Mouse (Mus musculus) cerebellum, adult 11 months (tissue): ENCODE results near the gene B230307C23Rik.
A peak's percentile ranks its signal among the peaks of the same experiment; 100 is the strongest.
"Not testable (repeated sequence)": the region's sequence is repeated elsewhere in the genome, so short reads cannot be mapped to it uniquely, and the experiment has no call there.

Source experiments
- DNase-seq: peaks from one replicate; pipeline ENCODE4 v3.0.0; 2022

B230307C23Rik gene

GRCm38 (mm10) chr16:97996616-97997382 is at the start of gene B230307C23Rik:
Gene B230307C23Rik, plus strand, starts transcription at chr16:97997315.
- DNase-seq: peak; percentile 67

- no peak for DNase-seq
Observed at GRCm38 (mm10) chr16:97948836-97949235, 48.3 kb upstream of the B230307C23Rik start.

- no peak for DNase-seq
Observed at GRCm38 (mm10) chr16:97950061-97950460, 47.1 kb upstream of the B230307C23Rik start.

- DNase-seq: no peak
Observed at GRCm38 (mm10) chr16:97952371-97952770, 44.7 kb upstream of the B230307C23Rik start.

- no peak for DNase-seq
Observed at GRCm38 (mm10) chr16:97952801-97953200, 44.3 kb upstream of the B230307C23Rik start.

- no peak for DNase-seq
Observed at GRCm38 (mm10) chr16:97953300-97953699, 43.8 kb upstream of the B230307C23Rik start.

- DNase-seq: no peak
Observed at GRCm38 (mm10) chr16:97956011-97956410, 41.1 kb upstream of the B230307C23Rik start.

- DNase-seq: no peak
Observed at GRCm38 (mm10) chr16:97957626-97958025, 39.5 kb upstream of the B230307C23Rik start.

GRCm38 (mm10) chr16:97958401-97958973 is 38.6 kb upstream of the B230307C23Rik start:
- DNase-seq: no peak

GRCm38 (mm10) chr16:97960348-97960747 is 36.8 kb upstream of the B230307C23Rik start:
- no peak for DNase-seq

GRCm38 (mm10) chr16:97961381-97962150 is 35.5 kb upstream of the B230307C23Rik start:
- no peak for DNase-seq

- DNase-seq: peak; percentile 98
Observed at GRCm38 (mm10) chr16:97962151-97962948, 34.8 kb upstream of the B230307C23Rik start, which contains the start of the genes C2cd2 and Zbtb21. Gene C2cd2, minus strand, starts transcription at chr16:97962598. Gene Zbtb21, minus strand, starts transcription at chr16:97962622.

GRCm38 (mm10) chr16:97963956-97964540 is 33.1 kb upstream of the B230307C23Rik start:
- DNase-seq: no peak

- no peak for DNase-seq
Observed at GRCm38 (mm10) chr16:97977277-97977676, 19.8 kb upstream of the B230307C23Rik start.

- DNase-seq: no peak
Observed at GRCm38 (mm10) chr16:97977722-97978121, 19.4 kb upstream of the B230307C23Rik start.

- no peak for DNase-seq
Observed at GRCm38 (mm10) chr16:97981362-97981761, 15.8 kb upstream of the B230307C23Rik start.

- no peak for DNase-seq
Observed at GRCm38 (mm10) chr16:97984589-97984988, 12.5 kb upstream of the B230307C23Rik start.

GRCm38 (mm10) chr16:97991517-97991916 is 5.6 kb upstream of the B230307C23Rik start:
- DNase-seq: no peak

GRCm38 (mm10) chr16:97992477-97992876 is 4.6 kb upstream of the B230307C23Rik start:
- DNase-seq: not testable (repeated sequence)

- DNase-seq: no peak
Observed at GRCm38 (mm10) chr16:97995849-97996615, 1.1 kb upstream of the B230307C23Rik start.

- not testable (repeated sequence) for DNase-seq
Observed at GRCm38 (mm10) chr16:97997383-97997731, 242 bp downstream of the B230307C23Rik start.
